Mouse (Mus musculus) G1E (cell line): ENCODE data around the gene Man2a2.

Source experiments
- CTCF ChIP-seq: IDR thresholded peaks from 2 replicates; pipeline ENCODE4 v1.5.1; 2012; ENCODE audit warnings: low read depth, low read length, inconsistent platforms, mixed read lengths
- GATA1 ChIP-seq: IDR thresholded peaks from 2 replicates; pipeline ENCODE4 v1.6.1; 2012; ENCODE audit warnings: borderline replicate concordance, low read length, inconsistent platforms, mixed read lengths
- POLR2AphosphoS5 ChIP-seq: IDR thresholded peaks from 2 replicates; pipeline ENCODE4 v1.6.1; 2012; ENCODE audit warnings: low read depth, low read length, inconsistent platforms; ENCODE audit not compliant: insufficient replicate concordance
- TAL1 ChIP-seq: conservative IDR thresholded peaks from 2 replicates; pipeline ENCODE4 v1.6.1; 2012; ENCODE audit warnings: low read depth, low read length, inconsistent platforms, mixed read lengths

DNA sequence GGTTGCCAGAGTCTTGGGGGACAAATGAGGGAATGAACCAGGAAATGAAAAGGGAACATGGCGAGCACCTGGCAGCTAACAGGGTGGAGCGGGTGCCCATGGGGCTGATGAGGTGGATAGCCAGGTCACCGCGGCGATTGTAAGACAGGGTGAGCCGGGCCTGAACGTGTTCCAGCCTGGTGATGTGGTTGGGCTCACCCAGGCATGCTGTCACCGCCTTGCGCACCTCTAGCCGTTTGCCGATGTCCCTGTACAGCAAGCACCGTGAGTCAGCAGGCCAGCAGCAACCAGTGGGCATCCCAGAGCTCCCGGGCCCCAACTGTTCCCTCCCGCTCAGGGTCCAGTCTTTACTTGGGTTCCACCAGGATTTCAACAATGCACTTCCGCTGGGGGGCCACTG lies 20.9 kb upstream of the Man2a2 start:
- no peak for TF ChIP-seq TAL1
- no peak for TF ChIP-seq CTCF
- no peak for TF ChIP-seq POLR2AphosphoS5
- TF ChIP-seq GATA1 = no peak
